Mouse (Mus musculus): ENCODE measurements around the gene Syt16. TPM values are rescaled to one million over a fixed set of nuclear protein-coding genes. Genes with fewer than 3 reads are reported as not detected.

Gene Syt16
- polyA plus RNA-seq, 1 experiment from 2014 or later: 3.8 TPM

DNA sequence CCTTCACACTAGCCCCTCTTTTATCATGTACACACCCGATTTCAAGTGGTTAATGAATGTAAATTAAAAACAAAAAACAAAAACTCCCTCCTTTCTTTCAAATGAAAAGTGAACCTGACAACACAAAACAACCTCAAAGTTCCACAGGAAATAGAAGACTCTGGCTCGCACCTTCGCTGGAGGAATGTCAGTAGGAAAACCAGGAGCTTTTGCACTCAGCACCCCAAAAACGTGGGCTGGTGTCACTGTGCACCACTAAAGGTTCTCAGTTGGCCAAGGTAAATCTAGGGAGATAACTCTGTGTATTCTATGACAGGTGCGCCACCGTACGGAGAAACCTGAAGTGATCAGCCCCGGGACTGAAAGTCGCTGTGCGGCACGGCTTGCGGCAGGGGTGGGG is 128.3 kb downstream of the Syt16 start:
- no peak overlapping the region for H3K4me3 ChIP-seq
- no peaks in the 10 kb centered on the region for H3K9me3 ChIP-seq
- no peak overlapping the region for H3K27ac ChIP-seq
- no peaks in the 10 kb centered on the region for H3K27me3 ChIP-seq
- no peaks in the 10 kb centered on the region for H3K36me3 ChIP-seq
- H3K4me2 ChIP-seq: no peak overlapping the region
- WGBS: 75% methylated on average over 12 of the region's 12 CpGs
- H3K9ac ChIP-seq: no peak overlapping the region
- no peaks in the 10 kb centered on the region for H3K4me1 ChIP-seq
- no peak for ATAC-seq (ENCODE audit: insufficient number of reproducible peaks, low FRiP score, low TSS enrichment, low read depth)

DNA sequence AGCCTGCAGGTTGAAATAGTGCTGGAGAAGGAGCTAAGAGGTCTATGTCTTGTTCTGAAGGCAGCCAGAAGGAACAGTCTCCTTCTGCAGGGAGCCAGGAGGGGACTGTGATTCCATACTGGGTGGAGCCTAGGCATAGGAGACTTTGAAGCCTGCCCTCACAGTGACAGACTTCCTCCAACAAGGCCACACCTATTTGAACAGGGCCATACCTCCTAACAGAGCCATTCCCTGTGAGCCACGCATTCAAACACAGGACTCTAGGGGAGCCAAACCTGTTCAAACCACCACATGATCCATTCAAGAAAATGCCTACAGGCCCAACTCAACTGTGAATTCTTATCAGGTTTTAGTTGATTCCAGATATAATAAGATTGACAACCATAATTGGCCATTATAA is 130.8 kb downstream of the Syt16 start:
- no peak overlapping the region for H3K4me3 ChIP-seq
- no peak overlapping the region for H3K9ac ChIP-seq
- no peaks in the 10 kb centered on the region for H3K4me1 ChIP-seq
- H3K9me3 ChIP-seq: no peaks in the 10 kb centered on the region
- no peaks in the 10 kb centered on the region for H3K27me3 ChIP-seq
- no peak overlapping the region for H3K4me2 ChIP-seq
- H3K27ac ChIP-seq: no peak overlapping the region
- no peaks in the 10 kb centered on the region for H3K36me3 ChIP-seq
- ATAC-seq (ENCODE audit: insufficient number of reproducible peaks, low FRiP score, low TSS enrichment, low read depth): no peak
- WGBS: 76% methylated on average over 1 of the region's 1 CpGs

DNA sequence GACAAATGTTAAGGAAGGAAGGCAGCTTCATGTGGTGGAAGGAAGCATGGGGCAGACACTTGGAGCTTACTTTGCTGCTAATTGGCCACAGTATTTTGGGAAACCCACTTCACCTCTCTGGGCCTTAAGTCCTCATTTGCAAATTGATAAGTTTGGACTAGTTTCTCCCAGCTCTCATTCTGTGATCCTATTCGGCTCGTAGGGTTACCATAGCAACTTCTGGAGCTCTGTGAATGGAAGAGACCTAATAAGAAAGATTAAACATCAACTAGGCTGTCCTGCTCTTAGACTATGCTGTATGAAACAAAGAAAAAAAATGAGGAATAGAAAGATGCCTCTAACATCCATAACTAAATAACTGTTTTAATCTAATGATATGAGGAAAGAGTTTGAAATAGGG is 134.3 kb downstream of the Syt16 start:
- WGBS: 61% methylated on average over 2 of the region's 2 CpGs

DNA sequence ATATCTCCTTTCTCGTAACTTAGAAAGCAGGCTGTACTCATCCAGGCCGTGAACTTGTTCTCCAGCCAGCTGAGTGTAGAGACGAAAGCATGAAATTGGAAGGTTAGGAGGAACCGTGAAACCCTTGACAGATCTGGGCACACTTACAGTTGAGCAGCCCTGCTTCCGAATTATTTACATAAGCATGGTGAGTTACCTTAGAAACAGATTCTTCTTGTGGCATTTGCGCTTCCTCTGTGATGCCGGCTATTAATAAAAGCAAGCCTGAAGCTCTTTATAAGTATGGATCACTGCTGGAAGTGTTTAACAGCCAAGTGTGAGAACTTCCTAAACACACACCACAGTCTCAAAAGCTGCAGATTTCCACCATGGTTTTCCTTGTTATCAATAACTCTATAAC is 144.7 kb downstream of the Syt16 start:
- 57% methylated on average over 7 of the region's 7 CpGs for WGBS
- Histone ChIP-seq H3K9ac (no peak overlapping the region), H3K4me3 (no peak overlapping the region), H3K9me3 (no peaks in the 10 kb centered on the region), H3K4me1 (no peaks in the 10 kb centered on the region), H3K4me2 (no peak overlapping the region), H3K27me3 (no peaks in the 10 kb centered on the region), H3K27ac (no peak overlapping the region), H3K36me3 (no peaks in the 10 kb centered on the region)
- no peak for ATAC-seq (ENCODE audit: insufficient number of reproducible peaks, low FRiP score, low TSS enrichment, low read depth)

More for the DNA sequence above, 134.3 kb downstream of the Syt16 start:
- H3K36me3 ChIP-seq: no peaks in the 10 kb centered on the region
- no peak overlapping the region for H3K4me3 ChIP-seq
- H3K4me1 ChIP-seq: no peaks in the 10 kb centered on the region
- H3K9me3 ChIP-seq: no peaks in the 10 kb centered on the region
- no peak overlapping the region for H3K27ac ChIP-seq
- no peak for ATAC-seq (ENCODE audit: insufficient number of reproducible peaks, low FRiP score, low TSS enrichment, low read depth)
- no peak overlapping the region for H3K4me2 ChIP-seq
- no peaks in the 10 kb centered on the region for H3K27me3 ChIP-seq
- H3K9ac ChIP-seq: no peak overlapping the region

DNA sequence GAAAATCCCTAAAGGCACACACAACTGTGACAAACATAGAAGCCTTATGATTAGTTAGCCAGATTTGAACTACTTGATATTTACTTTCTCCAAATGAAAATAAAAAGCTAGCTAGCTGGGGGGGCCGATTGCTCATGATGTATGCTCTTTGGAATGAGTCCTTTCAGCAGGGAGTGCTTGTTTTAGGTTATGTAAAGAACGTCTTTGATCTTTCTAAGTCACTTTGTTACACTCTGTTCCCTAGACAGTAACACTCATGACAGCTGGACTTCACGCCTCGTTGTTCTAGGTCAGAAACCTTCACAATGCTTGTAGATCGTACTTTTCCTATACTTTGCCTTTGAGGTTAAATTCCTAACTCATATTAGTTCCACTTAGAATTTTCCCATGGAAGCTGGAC is 146.9 kb downstream of the Syt16 start:
- no peak overlapping the region for H3K4me2 ChIP-seq
- no peak for ATAC-seq (ENCODE audit: insufficient number of reproducible peaks, low FRiP score, low TSS enrichment, low read depth)
- 55% methylated on average over 5 of the region's 5 CpGs for WGBS

DNA sequence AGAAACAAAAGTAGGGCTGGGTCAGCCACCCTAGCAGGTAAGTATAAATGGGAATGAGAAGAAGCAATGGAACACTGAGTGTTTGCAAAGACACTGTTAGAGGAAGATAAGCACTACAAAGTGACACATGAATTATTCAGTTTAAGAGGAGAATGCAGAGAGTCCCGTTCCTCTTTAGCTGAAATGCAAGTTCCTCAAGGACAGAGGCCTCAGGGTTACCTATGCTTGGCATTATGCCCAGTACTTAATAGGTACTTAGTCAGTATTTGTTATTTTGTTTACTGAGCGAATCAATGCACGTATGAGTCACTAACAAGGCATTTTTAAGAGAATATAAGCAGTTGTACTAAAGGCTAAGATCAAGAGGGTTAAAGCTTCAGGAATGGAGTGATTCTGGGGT is 163.3 kb downstream of the Syt16 start:
- H3K4me2 ChIP-seq: no peak overlapping the region
- H3K27me3 ChIP-seq: no peaks in the 10 kb centered on the region
- H3K9ac ChIP-seq: no peak overlapping the region
- no peak for ATAC-seq (ENCODE audit: insufficient number of reproducible peaks, low FRiP score, low TSS enrichment, low read depth)
- H3K27ac ChIP-seq: no peak overlapping the region
- 46% methylated on average over 3 of the region's 3 CpGs for WGBS
- H3K4me3 ChIP-seq: no peak overlapping the region
- no peaks in the 10 kb centered on the region for H3K4me1 ChIP-seq
- no peaks in the 10 kb centered on the region for H3K9me3 ChIP-seq
- H3K36me3 ChIP-seq: no peaks in the 10 kb centered on the region

More for the DNA sequence above, 146.9 kb downstream of the Syt16 start:
- Histone ChIP-seq H3K4me3 (no peak overlapping the region), H3K9ac (no peak overlapping the region), H3K9me3 (no peaks in the 10 kb centered on the region), H3K27me3 (no peaks in the 10 kb centered on the region), H3K4me1 (no peaks in the 10 kb centered on the region), H3K36me3 (no peaks in the 10 kb centered on the region), H3K27ac (no peak overlapping the region)

DNA sequence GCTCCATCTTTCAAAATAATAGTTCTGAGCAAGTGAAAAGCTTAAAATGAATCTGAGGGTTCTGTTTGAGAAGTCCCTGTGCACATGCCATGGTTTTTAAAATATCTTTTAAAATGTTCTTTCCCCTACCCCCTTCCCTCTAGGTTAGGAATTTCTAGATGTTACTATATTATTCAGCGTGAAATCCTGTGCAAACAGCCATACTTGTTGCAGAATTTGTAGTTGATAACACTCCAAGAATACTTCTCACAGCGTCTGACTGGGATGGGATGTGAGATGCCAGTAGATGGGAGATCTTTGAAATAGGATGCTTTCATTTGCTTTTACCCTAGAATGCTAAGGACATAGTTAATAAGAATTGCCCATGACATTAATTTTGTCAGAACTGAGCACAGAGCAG is 165.6 kb downstream of the Syt16 start:
- 79% methylated on average over 2 of the region's 2 CpGs for WGBS
- no peaks in the 10 kb centered on the region for H3K9me3 ChIP-seq

DNA sequence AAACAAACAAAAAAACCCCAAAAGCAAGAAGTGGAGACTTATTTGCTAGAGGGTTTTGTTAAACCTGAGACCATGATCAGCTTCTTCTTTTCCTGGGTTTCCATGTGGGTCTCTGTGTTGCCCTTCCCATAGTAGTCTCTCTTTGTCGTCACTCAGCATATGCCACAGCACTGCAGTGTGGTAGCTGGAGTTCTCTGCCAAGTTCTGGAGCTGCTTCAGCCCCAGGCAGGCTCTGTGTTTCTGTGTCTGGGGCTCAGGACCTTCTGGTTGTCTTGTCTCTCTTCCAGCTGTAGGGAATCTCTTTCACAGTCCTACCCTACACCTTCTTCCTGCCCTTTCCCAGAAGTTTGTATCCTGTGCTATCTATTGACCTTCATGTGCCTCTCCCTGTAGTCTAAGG is 173.8 kb downstream of the Syt16 start:
- no peaks in the 10 kb centered on the region for H3K36me3 ChIP-seq
- H3K4me2 ChIP-seq: no peak overlapping the region
- no peaks in the 10 kb centered on the region for H3K4me1 ChIP-seq
- no peak for ATAC-seq (ENCODE audit: insufficient number of reproducible peaks, low FRiP score, low TSS enrichment, low read depth)
- no peaks in the 10 kb centered on the region for H3K9me3 ChIP-seq
- no peak overlapping the region for H3K27ac ChIP-seq
- H3K9ac ChIP-seq: no peak overlapping the region
- 77% methylated on average over 1 of the region's 1 CpGs for WGBS
- no peak overlapping the region for H3K4me3 ChIP-seq
- no peaks in the 10 kb centered on the region for H3K27me3 ChIP-seq

More for the DNA sequence above, 165.6 kb downstream of the Syt16 start:
- H3K27me3 ChIP-seq: no peaks in the 10 kb centered on the region
- no peak overlapping the region for H3K4me2 ChIP-seq
- H3K9ac ChIP-seq: no peak overlapping the region
- no peak overlapping the region for H3K4me3 ChIP-seq
- no peaks in the 10 kb centered on the region for H3K36me3 ChIP-seq
- no peak for ATAC-seq (ENCODE audit: insufficient number of reproducible peaks, low FRiP score, low TSS enrichment, low read depth)
- H3K4me1 ChIP-seq: no peaks in the 10 kb centered on the region
- no peak overlapping the region for H3K27ac ChIP-seq

DNA sequence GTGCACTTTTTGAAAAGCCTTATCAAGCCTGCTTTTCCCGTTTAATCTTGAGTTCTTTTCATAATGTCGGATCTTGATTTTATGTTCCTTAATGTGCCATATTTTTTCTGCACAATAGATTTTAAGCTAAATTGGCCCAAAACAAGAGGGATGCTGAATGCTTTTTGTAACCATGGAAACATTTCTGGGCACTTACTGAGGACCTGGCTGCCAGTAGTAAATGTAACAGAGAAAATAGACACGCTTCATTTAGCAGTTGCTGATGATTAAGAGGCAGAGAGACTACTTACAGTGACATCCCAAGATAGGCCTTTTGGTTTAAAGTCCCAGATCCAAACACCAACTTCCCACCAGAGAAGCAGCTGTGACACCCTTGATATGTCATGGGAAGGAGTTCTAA is 176.4 kb downstream of the Syt16 start:
- H3K4me1 ChIP-seq: no peaks in the 10 kb centered on the region
- H3K4me2 ChIP-seq: no peak overlapping the region
- 67% methylated on average over 3 of the region's 3 CpGs for WGBS
- H3K27ac ChIP-seq: no peak overlapping the region
- no peaks in the 10 kb centered on the region for H3K9me3 ChIP-seq
- no peak overlapping the region for H3K4me3 ChIP-seq
- no peaks in the 10 kb centered on the region for H3K27me3 ChIP-seq
- no peaks in the 10 kb centered on the region for H3K36me3 ChIP-seq
- ATAC-seq (ENCODE audit: insufficient number of reproducible peaks, low FRiP score, low TSS enrichment, low read depth): no peak
- H3K9ac ChIP-seq: no peak overlapping the region

DNA sequence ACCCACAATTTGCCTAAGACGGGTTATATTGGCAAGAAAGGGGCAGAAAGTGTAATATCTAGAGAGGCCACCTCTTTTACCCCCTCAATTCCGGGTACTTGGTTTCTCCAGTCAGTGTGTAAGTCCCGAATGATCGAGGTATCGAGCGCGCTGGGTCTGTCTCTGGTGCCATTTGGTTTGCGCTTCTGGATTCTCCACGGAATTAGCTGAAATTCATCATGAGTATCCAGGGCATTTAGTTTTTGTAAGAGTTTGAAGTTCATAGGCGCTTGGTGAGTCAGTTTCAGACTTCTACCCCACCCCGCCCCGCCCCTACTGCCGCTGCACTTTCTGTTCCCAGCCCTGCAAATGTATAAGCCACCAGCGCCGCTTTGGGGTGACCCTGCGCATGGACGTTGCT is 187.1 kb downstream of the Syt16 start:
- H3K9ac ChIP-seq: no peak overlapping the region
- no peak overlapping the region for H3K27ac ChIP-seq
- H3K27me3 ChIP-seq: no peaks in the 10 kb centered on the region
- H3K36me3 ChIP-seq: no peaks in the 10 kb centered on the region
- no peak overlapping the region for H3K4me2 ChIP-seq
- no peaks in the 10 kb centered on the region for H3K4me1 ChIP-seq
- no peaks in the 10 kb centered on the region for H3K9me3 ChIP-seq
- ATAC-seq (ENCODE audit: insufficient number of reproducible peaks, low FRiP score, low TSS enrichment, low read depth): no peak
- no peak overlapping the region for H3K4me3 ChIP-seq
- WGBS: 62% methylated on average over 17 of the region's 17 CpGs

DNA sequence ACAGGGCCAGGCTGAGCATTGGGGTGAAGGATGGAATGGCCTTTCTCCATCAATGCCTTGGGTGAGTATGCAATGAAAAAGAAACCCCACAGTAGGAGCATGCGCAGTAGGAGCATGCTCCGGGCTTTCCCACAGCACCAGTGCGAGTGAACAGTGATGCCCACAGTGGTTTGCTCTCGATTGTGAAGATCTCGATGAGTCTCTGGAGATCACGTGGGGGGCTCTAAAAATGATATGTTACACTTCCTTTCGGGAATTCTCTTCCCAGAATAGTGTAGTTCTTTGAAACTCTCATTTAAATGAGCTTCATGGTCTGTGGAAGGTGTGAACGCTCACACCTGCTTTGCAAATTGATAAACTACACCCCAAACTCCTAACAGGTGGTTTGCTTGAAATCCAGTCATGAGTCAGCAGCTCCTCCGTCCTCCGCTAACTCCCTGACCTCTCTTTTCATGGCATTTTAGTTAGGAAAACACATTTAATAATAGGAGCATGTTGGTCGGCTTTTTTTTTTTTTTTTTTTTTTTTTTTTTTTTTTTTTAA is 190.9 kb downstream of the Syt16 start:
- Histone ChIP-seq H3K9me3 (no peaks in the 10 kb centered on the region), H3K4me2 (no peak overlapping the region), H3K9ac (no peak overlapping the region), H3K36me3 (no peaks in the 10 kb centered on the region), H3K4me1 (no peaks in the 10 kb centered on the region), H3K27me3 (no peaks in the 10 kb centered on the region), H3K27ac (no peak overlapping the region), H3K4me3 (no peak overlapping the region)
- no peak for ATAC-seq (ENCODE audit: insufficient number of reproducible peaks, low FRiP score, low TSS enrichment, low read depth)
- 72% methylated on average over 11 of the region's 11 CpGs for WGBS

DNA sequence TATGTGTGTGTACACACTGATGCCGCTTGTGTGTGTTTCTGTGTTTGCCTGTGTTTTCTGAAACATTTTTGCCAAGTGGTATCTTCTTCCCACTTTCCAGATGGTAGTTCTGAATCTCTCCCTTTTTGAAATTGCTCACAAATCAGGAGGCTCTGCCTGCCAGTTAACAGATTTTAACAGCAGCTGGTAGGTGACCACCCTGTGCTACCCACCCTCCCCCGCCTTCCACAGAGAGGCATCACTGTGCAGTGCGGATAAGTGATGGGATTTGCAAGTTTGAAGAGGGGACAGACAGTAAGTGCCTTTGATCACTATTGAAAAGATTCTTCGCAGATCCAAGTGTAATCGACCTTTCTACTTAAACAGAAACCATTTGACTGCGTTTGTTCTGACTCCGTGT is 191.4 kb downstream of the Syt16 start:
- ATAC-seq (ENCODE audit: insufficient number of reproducible peaks, low FRiP score, low TSS enrichment, low read depth): no peak
- Histone ChIP-seq H3K4me1 (no peaks in the 10 kb centered on the region), H3K9ac (no peak overlapping the region), H3K36me3 (no peaks in the 10 kb centered on the region), H3K4me2 (no peak overlapping the region), H3K27ac (no peak overlapping the region), H3K4me3 (no peak overlapping the region), H3K9me3 (no peaks in the 10 kb centered on the region), H3K27me3 (no peaks in the 10 kb centered on the region)
- WGBS: 69% methylated on average over 7 of the region's 7 CpGs

DNA sequence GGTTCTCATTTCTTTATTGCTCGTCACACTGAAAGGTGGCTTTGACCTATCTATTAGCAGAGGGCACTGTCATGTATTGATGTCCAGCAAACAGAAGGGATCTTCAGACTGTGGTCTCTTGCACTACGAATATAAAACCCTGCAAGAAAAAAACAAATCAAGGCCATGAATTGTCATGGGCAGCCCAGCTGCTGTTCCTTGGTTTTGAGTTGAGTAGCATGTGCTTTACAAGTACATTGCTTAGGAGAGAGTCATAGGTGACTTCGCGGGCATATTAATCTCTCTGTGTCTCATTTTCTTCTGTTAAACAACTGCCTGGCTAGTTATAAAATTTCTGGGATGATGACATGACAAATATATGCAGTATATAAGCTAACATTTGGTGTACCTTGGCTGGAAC is 192.4 kb downstream of the Syt16 start:
- Histone ChIP-seq H3K9me3 (no peaks in the 10 kb centered on the region), H3K4me1 (no peaks in the 10 kb centered on the region), H3K36me3 (no peaks in the 10 kb centered on the region), H3K27me3 (no peaks in the 10 kb centered on the region), H3K4me2 (no peak overlapping the region), H3K27ac (no peak overlapping the region), H3K9ac (no peak overlapping the region), H3K4me3 (no peak overlapping the region)
- WGBS: 86% methylated on average over 4 of the region's 4 CpGs
- no peak for ATAC-seq (ENCODE audit: insufficient number of reproducible peaks, low FRiP score, low TSS enrichment, low read depth)

Data from limb, embryonic 15.5 days (tissue).